Mouse (Mus musculus) adrenal gland, adult 8-10 months (tissue): ENCODE results near the gene Steap3. TPM values are rescaled to one million over a fixed set of nuclear protein-coding genes. Genes with fewer than 3 reads are reported as not detected.

Experiments
- DNase-seq: peaks from one replicate; pipeline ENCODE4 v3.0.0; 2022
- total RNA-seq, 4 experiments: library from RNA; stranded (reverse); gene quantifications; 2 replicates each; pipeline ENCODE4 v1.2.4; 2022

Gene Steap3
- total RNA-seq, 4 experiments from 2014 or later, result 31.0 to 47.2 (median 38.3) TPM

- DNase-seq, result no peak
These were observed 21.9 kb downstream of the Steap3 start for GRCm38 (mm10) chr1:120250586-120250985.

- no peak for DNase-seq
These were observed 22.7 kb downstream of the Steap3 start for GRCm38 (mm10) chr1:120249842-120250241.

DNA sequence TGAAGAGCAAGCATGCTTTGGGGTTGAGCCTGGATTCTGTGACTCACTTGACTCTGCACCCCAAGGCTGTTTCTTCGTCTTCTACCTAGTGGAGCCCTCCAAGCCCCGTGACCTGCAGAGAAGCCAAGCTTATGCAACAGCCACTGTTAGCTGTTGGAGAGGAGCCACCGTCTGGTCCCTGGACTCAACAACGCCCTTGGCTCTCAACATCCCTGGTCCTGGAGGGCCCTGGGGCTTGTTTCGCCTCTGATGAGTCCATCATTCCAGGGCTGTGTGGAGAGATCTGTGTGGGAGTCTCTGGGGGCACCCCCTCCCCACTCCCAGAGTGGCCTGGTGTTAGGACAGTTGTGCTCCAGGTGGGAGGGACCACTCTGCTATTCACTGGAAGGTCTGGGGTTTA is 24.3 kb downstream of the Steap3 start:
- DNase-seq, result peak; percentile 92

- DNase-seq, result no peak
These were observed 25.2 kb downstream of the Steap3 start for GRCm38 (mm10) chr1:120247351-120247750.

DNA sequence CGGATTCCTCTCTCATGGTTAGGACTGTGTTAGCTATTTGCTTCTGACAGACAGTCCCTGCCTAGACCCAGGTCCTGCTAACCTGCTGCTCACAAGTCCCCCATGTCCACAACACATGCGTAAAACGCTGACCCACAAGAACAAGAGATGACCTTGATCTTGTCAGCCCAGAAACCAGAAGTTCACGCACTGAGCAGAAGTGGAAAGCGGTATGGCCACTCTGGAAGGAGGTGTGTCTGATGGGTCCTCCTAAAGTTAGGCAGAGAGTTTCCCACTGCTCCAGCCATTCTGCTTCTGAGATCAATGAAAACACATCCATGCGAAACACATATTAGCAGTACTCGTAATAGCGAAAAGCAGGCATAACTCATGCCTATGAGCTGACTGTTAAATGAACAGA is 25.6 kb downstream of the Steap3 start:
- DNase-seq, result no peak

DNA sequence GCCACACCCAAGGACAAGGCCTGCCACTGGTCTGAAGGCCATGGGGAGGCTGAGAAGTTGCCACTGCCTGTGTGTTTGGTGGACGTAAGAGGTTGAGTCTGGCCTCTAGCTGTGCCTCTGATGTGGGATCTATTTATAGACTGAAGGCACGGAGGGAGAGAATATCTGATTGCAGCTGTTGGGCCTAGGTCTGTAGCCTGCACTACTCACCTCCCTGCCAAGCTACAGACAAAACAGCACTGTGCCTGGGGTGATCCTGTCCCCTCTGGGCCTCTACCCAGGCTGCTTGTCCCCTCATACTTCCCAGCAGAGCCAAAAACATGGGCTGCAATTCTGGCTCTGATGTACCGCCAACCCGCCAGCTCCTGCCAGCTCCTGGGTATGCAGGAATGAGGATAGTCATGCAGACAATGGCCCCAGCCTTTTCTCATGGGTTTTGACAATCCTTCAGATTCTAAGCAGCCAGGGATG is 26.8 kb downstream of the Steap3 start:
- peak; percentile 52 for DNase-seq

DNA sequence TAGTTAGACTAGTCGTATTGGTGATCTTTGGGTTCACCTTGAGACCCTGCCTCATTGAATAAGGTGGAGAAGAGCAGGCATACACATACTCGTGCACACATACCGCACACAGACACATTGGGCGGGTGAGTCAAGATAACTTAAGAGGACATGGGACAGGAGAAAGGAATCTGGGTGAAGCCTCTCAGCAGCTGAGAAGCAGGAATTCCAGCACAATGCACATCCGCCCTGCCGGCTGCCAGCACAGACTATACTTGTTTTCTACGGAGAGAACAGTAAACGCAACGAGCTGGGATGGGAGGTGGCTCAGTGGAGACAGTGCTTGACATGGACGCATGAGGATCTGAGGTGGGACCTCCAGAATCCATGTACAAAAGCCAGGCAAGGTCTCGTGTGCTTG is 27.9 kb downstream of the Steap3 start:
- DNase-seq, result no peak

GRCm38 (mm10) chr1:120243987-120244386 is 28.5 kb downstream of the Steap3 start:
- no peak for DNase-seq

DNA sequence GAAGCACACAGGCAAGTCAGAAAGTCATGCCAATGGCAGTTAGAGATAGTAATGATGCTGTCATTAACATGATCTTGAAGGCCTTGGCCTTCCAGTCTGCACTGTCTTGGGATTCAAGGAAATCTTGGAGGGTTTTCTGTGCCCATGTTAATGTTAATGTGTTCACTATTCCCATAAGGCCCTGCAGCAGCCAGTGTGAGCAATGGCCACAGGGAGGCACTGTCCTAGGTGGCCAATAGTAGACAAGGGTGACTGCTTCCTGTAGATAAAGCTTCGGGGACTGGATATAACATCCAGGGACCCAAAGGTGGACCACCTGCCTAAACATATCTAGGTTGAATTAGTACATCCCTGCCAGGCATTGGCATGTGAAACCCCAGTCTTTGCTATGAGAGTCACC is 35.4 kb downstream of the Steap3 start:
- no peak for DNase-seq

DNA sequence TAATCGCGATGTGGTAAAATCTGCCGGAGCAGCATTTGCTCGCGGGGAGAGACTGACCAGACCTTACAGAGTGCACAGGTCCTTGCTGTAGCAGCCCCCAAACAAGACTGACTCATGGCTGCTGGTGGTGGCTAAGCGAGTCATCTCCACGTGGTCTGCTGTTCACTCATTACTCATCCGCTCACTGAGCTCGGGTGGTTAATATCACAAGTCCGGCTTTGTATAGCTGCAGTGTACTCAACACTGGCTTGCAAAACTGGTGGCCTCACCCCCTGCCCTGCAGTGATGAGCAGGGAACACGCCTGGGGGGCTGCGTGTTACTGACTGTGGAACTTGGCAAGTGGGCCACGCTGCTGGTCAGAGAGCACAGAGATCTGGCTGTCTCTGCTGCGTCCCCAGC is 36.1 kb downstream of the Steap3 start:
- peak; percentile 56 for DNase-seq

- no peak for DNase-seq
These were observed 36.8 kb downstream of the Steap3 start for GRCm38 (mm10) chr1:120235631-120236215.

DNA sequence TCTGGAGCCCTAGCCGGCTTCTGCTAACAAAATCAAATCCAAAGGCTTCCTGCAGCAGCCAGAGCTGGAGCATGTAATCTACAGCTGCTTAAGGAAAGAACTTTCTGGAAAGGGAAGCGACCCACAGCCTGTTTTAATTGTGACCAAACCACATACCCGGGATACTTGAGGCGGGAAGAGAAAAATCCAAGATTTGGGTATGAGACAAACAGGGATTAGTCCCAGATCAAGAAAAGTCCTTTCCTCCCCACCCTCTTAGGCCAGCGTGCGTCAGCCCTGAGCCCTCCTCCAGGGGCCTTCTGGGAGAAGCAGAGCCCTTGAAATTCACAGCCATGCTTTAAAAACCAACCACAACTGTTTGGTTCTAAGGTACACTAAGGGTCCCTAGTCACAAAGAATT is 40.3 kb downstream of the Steap3 start:
- no peak for DNase-seq

- DNase-seq, result no peak
These were observed 41.2 kb downstream of the Steap3 start for GRCm38 (mm10) chr1:120231334-120231733.

DNA sequence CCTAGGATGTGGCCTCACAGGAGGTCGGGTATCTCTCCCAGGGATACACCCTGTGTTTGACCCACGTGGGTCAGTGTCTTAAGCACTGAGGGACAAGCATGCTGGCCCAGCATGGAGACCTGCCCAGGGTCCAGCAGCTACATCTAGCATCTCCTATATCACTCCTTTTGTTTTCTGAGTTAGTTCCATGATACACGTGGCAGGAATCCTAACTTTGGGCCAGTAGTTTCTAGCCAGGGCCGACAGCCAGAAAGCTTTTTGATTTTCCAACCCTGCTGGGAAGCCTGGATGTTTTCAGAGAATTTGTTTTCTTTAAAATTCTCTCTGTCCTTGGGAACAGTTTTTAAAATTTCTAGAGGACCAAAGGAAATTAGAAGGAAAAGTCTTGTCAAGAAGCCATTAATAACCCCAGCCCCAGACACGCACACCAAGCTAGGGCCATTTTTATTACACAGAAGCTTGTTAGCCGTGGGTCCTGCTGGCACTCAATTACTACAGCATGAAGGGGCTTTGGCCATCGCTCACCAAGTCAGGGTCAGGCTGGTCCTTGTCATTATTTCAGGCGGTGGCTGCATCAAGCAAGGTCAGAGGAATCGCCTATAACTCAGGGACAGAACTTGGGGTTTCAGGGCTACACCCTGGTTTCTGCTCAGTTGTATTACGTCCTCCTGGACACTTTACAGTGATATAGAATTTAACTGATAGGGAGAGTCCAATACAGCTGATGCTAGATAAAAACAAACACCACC is 42.6 kb downstream of the Steap3 start:
- no peak for DNase-seq

DNA sequence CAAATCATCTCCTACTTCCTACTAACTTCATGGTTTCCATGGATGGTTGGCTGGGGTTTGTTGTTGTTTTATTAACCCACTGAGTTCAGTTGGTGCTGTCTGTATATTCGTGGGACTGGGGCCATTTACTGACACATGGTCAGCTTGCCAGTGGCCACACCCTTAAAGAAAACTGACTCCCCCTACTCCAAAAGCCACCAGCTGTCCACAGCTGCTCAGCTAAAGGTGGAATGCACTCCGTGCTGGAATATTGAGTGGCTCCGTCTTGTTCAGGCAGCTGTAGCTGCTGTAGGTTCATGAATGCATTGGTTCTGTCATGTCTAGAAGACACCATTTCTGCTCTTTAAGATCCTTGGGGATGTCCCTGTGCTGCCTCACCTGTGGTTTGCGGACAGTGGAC is 48.9 kb downstream of the Steap3 start:
- no peak for DNase-seq

- DNase-seq, result no peak
These were observed 51.2 kb downstream of the Steap3 start for GRCm38 (mm10) chr1:120221285-120221684.

DNA sequence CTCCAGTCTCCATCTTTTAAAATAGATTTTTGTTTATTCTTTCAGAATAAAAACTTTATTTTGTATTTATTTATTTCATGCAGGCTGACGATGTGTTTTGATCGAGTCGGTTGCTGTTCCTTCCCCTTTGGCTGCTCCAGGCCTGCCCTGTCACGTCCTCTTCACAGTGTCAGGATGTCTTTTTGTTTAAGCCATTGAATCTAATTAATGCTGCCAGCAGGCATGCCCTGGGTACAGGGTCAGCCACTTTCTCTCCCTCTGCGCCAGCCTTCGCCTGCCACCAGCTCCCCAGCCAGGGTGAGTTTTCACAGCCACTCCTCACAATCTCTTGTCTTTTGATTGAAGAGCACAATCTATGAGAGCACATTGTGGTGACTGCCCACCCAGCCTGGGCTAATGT is 51.7 kb downstream of the Steap3 start:
- DNase-seq, result no peak

- DNase-seq, result peak; percentile 53
These were observed 63.8 kb downstream of the Steap3 start for GRCm38 (mm10) chr1:120208502-120209230.

DNA sequence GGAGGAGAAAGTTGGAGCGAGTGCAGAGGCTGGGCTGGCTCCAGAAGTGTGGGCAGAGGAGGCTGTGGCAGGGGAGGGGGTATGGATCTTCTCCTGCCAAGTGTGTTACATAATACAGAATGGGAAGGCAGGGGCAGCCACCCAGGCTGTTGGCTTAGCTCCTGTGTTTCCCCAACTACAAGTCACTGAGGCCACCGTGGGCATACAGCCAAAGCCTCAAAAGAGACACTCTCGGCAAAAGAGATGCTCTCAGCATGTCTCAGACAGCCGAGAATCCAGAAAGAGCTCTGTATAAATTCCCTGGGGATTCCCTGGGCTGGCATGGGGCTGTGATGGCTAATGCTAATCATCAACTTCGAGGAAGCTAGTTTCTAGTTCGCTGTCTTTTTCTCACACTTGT is 64.9 kb downstream of the Steap3 start:
- DNase-seq, result peak; percentile 33

- no peak for DNase-seq
These were observed 67.7 kb downstream of the Steap3 start for GRCm38 (mm10) chr1:120204834-120205233.

DNA sequence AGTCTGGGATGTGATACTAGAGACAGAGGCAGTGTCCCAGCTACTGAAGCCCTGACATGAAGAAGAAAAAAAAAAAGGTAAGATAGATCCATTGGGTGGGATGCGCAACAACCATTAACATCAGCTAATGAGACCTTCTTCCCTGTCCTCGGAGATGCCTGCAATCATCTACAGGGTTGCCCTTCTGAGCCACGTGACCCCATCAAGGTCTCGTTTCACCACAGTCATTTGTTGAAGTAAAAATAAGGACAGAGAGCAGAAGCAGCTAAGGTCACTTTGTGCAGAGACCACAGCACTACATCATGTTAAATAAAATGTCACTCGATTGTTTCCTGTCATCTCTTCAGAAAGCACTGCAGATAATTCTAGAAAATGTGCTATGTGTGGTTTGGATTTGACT is 68.7 kb downstream of the Steap3 start:
- peak; percentile 60 for DNase-seq

- DNase-seq, result no peak
These were observed 70.0 kb downstream of the Steap3 start for GRCm38 (mm10) chr1:120202542-120202941.

DNA sequence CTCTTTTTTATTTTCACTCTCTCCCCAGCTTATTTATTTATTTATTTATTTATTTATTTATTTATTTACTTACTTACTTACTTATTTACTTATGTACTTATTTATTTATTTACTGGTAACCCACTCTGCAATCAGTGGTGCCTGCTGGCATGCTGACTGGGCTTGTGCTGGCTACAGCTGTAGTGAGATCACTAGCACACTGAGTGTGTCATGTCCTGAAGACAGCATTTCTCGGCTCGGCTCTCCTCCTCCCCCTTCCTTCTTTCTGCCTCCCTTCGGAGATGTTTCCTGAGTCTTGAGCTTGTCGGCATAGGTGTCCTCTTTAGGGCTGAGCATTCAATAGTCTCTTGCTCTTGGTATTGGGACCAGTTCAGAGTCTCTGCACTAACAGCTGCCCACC is 73.6 kb downstream of the Steap3 start:
- DNase-seq, result no peak

DNA sequence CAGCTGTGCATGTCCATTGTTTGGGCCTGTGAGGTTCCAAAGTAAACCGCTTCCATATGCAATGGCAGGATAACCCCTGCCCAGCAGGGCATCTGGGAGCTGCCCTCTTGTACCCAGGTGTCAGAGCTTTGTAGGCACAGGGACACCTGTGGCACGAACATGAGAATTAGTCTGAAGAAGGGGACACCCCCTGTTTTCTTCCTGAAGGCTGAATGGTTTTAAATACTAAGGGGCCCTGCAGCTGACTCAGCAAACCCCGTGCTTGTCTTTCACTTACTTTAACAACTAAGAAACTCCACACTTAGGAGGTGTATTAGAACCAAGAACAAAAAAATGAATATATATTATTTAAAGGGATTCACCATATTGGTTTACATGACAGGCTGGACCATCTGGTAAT is 74.4 kb downstream of the Steap3 start:
- DNase-seq, result no peak
